Mouse (Mus musculus) 416B (cell line): ENCODE data around the gene Lefty2.
"Not testable (repeated sequence)": the region's sequence is repeated elsewhere in the genome, so short reads cannot be mapped to it uniquely, and the experiment has no call there.

Experiments used
- DNase-seq: peaks from one replicate; pipeline ENCODE4 v3.0.0; 2011; ENCODE audit warnings: low read depth

The Lefty2 gene

DNA sequence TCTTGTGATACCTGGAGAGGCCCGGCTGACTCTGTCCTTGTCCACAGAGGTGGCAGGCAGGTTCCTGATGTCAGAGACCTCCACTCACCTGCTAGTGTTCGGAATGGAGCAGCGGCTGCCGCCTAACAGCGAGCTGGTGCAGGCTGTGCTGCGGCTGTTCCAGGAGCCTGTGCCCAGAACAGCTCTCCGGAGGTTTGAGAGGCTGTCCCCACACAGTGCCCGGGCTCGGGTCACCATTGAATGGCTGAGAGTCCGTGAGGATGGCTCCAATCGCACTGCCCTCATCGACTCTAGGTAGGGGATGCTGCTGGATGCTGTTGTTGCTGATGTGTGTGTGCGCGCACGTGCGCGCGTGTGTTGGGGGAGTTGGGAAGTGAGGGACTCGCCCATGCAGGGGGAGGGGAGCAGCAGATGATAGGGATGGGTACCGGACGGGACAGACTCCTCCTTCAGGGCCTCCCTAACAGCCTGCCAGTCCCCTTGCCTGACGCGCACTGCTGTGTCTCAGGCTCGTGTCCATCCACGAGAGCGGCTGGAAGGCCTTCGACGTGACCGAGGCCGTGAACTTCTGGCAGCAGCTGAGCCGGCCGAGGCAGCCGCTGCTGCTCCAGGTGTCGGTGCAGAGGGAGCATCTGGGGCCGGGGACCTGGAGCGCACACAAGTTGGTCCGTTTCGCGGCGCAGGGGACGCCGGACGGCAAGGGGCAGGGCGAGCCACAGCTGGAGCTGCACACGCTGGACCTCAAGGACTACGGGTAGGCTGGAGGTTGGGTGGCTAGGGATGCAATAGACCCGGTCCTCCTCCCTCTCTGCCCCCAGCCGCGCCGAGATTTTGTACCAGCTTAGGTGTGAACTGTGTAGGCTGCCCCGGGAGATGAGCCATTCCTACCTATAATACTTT lies 1.4 kb downstream of the Lefty2 start:
- not testable (repeated sequence) for DNase-seq

DNA sequence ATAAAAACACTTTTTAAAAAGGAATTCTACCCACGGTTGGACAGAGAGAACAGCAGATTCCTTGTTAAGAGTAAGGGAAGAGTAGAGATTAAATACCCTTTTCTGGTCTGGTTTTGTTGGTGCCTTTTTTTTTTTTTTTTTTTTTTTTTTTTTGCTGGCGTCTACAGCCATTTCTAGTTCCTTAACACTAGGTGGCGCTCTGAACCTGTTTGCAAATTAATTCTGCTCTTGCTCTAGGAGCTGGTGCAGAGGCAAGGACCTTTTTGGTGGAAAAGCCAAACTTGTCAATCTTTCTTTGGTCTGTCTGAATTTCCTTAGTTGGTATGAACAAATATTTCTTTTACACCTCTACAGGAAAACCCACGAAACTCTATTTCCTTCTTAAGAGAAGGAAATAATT lies 8.2 kb downstream of the Lefty2 start:
- DNase-seq: peak; percentile 87

DNA sequence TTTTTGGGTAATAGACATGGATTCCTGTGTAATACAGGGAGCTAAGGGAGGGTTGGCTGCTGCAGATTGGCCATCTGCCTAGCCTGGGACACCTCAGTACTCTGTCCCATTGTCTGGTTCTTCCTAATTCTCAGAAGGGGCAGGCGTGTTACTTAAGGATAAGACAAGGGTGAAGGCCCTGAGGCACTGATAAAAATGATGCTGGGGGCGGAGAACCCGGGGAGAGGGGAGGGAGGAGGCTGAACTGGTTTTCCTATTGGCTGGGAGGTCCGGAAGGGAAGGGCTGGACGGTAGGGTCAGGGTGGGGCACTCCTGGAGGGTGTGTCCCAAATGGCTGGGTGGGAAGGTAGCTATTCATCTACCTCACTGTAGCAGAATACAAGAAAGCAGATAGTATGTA lies 10.0 kb downstream of the Lefty2 start:
- peak; percentile 84 for DNase-seq

DNA sequence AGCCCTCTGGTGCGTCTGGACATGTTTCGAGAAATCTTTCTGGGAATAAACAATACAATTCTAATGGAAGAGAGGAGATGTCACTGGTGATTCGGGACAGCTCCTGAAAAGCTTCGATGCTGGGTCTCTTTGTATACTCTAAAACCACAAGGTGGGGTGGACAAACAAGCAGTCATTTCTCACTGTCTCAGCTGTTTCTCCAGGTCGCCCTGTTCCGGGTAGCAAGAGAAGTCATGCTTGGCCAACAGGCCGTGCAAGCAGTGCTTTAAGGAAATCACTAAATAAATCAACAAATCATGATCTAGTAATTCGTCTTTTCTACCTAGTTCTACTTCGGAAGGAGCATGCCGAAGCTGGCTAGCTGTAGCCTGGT lies 10.7 kb downstream of the Lefty2 start:
- no peak for DNase-seq

DNA sequence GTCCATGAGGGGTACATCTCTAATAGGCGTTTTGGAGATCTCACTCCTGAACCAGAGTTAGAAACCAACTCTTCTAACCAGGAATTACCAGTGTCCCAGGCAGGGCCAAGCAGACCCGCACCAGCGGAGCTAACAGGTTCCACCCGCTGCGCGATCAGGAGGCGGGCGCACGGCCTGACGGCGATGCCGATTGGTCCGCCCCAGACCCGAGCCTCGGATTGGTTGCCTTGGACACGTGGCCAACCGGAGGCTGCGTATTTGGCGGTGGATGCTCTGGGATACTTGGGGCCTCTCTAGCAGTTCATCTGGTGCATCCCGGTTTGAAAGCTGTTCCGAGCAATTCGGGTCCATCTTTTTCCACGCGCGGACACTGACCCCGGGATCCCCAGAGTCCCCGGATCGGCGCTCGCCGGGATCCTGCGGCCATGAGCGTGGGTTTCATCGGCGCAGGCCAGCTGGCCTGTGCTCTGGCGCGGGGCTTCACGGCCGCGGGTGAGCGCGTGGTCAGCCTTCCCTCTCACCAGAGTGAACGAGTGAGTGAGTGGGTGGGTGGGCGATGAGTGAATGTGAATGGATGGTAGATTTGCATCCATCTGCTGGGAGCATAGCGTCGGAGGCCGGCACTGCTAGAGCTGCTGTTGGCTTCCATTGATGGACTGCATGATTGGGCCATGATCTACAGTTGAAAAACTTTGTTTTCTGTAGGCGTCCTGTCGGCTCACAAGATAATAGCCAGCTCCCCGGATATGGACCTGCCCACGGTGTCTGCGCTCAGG lies 11.3 kb downstream of the Lefty2 start, which contains the start of gene Pycr2:
Gene Pycr2, plus strand, starts transcription at position 255 of the 776 bp plus-strand sequence.
- peak; percentile 94 for DNase-seq

DNA sequence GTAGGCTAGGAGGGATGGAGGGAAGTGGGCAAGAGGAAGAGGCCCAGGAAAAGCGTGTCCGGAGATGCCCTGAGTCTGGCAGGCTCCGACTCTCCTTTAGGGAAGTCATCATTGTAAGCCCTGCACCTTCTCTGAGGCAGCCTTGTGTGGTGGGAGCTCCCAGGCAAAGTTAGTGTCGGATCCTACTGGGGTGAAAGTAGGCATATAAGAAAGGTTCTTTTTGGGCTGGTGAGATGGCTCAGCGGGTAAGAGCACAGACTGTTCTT lies 11.8 kb downstream of the Lefty2 start:
- DNase-seq: peak; percentile 36

DNA sequence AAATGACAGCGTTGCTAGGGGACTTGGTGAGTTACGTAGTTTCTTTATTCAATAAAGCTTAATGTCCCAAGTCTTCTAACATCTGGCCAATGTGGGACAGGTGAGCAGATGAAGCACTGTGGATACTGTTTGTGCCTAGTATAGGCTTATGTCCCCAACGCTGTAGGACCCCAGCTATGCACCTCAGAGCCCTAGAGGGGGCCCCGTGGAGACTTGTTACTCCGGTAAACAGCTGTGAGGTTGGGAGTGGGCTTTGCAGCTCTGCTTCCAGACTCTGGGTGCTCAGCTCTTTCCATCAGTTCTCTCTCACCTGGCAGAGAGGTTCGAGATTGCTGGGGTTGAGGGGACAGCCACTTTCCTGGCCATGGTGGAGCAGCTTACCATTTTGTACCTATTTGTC lies 12.4 kb downstream of the Lefty2 start:
- DNase-seq: no peak

DNA sequence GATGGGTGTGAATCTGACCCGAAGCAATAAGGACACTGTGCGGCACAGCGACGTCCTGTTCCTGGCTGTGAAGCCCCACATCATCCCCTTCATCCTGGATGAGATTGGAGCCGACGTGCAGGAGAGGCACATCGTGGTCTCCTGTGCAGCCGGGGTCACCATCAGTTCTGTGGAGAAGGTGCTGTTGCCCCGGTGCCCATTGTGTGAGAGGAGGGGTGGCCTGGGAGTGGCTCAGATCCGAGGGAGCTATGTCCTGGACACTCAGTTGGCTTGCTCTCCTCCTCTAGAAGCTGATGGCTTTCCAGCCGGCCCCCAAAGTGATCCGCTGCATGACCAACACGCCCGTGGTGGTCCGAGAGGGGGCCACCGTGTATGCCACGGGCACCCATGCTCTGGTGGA lies 13.0 kb downstream of the Lefty2 start:
- no peak for DNase-seq

DNA sequence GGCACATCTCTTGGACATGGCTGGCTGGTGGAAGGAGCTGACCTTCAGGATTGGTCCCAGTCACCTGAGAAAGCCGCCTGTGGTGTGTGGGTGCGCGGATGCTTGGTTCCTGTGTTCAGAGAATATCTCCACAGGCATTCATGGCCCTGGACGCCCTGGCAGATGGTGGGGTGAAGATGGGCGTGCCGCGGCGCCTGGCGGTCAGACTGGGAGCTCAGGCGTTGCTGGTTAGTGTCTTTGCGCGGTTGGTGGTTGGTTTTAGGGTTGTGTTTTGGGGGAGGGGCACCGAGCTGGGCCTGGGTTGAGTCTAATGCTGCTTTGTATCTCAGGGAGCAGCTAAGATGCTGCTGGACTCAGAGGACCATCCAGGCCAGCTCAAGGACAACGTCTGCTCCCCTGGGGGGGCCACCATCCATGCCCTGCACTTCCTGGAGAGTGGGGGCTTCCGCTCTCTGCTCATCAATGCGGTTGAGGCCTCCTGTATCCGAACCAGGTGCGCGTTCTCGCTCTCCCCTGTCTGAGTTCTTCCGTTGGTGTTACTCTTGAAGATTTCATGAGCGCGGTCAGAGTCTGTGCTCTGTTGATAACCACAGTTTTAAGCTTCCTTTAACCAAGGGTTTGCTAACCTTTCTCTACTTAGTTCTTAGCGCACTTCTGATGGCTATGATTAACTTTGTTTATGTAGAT lies 13.7 kb downstream of the Lefty2 start:
- no peak for DNase-seq

DNA sequence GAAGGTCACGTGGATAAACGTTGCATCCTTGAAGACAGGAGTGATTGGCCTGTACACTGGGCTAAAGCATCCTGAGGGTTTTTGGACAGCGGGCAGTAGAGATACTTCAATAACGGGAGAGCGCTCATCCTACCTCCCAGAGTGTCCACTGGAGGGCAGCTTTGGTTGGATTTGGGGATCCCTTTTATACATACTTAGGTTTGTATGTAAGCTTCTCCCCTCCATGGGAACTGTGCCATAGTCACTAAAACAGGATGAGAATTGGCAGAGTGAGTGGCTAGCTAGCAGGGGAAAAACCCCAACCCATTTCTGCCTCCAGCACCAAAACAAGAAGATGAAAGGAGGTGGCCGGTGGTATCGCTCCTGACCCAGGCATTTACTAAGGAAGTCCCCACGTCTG lies 18.2 kb downstream of the Lefty2 start:
- DNase-seq: peak; percentile 36

DNA sequence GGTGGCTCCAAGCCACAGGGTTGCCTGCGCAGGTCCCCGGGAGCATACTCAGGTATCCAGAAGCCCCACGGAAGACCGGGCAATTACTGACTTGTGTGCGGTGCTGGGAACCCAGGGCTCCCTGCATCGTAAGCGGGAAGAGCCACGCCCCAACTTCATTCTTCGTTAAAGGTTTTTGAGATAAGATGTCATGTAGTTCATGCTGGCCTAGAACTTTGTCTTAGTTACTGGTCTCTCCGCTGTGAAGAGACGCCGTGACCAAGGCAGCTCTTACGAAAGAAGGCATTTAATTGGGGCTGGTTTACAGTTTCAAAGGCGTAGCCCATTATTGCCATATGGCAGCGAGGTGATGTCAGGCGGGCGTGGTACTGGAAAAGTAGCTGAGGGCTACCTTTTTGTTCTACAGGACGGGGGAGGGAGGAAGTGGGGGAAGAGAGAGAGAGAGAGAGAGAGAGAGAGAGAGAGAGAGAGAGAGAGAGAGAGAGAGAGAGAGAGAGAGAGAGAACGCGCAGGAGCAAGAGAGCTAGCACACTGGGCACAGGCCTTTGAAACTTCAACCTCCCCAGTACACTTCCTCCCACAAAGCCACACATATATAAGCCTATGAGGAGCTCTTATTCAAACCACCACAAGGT lies 18.9 kb downstream of the Lefty2 start:
- DNase-seq: peak; percentile 77

DNA sequence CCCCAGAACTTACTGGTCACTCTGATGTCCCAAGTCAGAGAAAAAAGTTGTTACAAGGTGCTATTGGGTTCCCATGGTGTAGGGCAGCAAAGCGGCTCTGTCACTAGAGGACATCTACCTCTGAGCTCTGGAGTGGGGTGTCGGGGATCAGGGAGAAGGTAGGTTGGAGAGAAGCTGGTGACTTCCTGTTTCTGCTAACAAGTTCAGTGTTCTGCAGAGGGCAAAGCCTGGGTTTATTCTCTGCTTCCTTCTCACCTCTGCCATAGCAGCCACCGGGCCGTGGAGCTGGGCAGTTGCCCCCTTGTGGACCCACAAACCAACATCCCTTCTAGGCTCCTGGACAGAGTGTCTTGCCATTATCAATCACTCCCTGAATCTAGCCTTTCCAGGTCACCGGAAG lies 19.9 kb downstream of the Lefty2 start:
- no peak for DNase-seq

DNA sequence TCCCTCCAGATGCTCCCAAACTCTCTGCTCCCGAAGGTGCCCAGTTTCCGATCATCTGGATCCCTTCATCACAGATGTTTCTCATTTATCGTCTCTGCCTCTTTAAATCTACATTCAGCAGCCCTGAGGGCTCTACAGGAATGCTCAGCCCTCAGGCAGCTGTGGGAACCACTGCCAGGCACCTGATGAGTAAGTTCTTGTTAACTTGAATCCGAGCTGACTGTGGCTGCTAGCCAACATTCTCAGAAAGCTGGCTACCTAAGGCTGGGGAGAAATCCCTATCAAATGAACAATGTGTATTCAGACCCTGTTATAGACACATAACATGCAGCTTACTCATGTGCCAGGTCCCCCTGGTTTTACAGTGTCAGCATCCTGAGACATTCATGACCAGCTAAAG lies 20.9 kb downstream of the Lefty2 start:
- no peak for DNase-seq

DNA sequence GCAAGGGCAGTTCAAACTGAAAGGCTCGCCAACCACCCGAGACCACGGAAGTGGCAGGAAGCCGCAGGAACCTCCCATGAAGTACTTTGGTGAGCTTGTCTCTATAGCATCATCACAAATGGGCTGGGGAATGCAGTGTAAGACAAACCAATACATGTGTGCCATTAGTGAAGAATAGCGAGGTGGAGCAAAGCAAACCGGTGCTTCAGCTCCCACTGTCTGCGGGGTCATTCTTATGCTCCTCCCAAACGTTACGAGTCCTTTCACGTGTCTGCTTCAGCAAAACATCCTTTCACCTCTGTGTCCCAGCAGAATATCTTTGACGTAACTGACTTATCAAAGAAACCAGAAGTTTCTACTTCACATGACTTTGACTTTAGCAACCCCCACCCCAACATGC lies 23.5 kb downstream of the Lefty2 start:
- peak; percentile 41 for DNase-seq

DNA sequence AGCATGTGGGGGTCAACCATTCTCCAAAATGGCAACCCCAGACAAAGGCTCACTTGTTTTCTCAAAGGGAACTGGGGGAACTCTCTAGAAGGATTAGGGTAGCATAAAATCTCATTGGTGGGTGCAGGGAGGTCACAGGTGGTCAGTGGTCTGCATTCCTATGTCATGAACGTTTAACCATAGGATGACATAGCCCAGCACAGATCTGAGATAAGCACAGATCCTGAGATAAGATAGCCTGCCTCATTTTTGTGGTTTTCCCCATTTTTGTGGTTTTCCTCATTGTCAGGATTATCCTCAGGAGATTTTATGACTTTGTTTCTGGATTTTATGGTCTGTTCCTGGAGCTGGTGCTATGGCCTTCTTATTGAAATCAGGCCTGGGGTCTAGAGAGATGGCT lies 24.1 kb downstream of the Lefty2 start:
- DNase-seq: no peak

DNA sequence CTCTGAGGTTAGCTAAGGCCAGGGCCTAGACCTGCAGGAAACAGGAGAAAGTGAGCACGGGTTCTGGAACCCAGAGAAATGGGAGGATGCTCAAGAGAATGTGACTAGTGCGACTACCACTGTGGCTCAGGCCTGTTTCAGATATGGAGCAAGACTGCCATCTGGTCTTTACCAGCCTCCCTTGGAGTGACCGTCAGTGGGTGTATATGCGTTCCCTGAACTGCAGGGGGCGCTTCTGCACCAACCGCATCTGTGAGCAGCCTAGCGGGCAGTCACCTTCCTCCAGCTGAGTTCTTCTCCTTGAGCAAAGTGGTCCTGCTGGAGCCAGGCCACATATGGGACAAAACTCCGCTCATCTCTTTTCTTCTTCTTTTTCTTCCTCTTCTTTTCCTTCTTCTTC lies 26.8 kb downstream of the Lefty2 start:
- peak; percentile 79 for DNase-seq

DNA sequence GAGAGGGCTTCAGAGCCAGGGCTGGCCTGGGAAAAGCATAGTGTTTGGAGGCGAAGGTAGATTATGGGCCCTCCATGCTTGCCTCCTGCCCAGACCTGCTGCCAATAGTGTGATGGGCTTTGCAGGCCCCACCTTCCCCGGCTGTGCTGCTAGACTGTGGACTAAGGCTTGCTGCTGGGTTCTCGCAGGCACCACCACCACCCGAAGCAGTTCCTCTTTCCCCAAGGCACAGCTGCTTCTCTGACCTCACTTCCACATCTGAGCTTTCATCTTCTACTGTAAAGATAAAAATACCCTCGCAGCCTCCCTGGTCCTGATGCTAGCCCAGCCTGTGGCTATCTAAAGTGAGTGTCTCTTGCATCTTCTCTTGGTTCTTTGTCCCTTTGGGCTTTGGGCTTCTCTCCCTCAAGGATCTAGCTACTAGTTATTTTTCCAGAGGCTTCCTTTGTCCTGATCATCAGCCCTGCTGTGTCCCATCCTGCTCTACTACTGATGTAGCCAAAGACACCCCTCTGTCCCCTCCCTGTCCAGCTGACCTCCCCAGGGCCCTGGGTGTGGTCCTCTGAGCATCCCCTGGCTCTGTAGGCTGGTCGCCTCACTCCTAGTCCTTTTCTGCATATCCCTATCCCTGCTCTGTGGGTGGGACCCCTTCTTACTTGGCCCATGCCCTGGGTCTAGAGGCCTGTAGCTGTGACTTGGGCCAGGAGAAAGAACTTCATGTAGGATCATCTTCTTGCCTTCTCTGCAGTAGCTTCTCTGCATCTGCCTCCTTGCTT lies 29.6 kb downstream of the Lefty2 start:
- peak; percentile 67 for DNase-seq

DNA sequence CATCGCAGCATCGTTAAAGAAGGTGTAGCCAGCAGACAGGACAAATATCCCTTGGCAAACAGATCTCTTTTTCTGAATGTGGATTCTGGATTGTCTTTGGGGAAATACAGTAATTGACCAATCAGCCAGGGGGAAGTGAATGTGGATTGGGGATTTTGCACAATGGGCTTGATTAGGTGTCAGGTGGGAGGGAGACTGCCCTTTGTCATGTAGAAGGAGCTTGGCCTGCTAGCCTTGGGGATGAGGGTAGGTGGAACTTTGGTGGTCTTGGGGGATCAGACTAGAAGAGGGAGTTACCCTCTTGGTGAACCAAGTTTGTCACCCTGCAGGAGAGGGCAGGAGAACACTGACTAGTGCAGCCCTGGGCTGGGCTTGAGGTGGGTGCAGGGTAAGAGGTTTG lies 31.8 kb downstream of the Lefty2 start:
- DNase-seq: no peak

DNA sequence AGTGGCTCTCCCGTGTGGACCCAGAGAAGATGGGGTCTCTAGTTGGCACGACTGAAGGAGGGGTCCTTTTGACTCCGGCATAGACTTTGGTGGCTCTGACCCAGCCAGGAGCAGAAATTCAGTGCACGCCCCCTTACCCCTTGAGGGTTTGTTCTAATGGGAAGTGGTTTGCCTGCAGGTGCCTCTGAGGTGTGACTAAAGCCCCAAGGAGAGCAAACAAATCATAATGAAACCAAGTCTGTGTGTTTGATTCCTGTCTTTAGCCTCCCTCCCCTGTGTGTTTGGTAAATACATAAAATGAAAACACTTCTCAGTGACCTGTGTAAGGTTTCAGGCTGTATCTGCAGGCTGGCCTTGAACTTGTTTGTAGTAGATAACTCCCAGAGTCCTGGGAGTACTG lies 33.4 kb downstream of the Lefty2 start:
- no peak for DNase-seq

DNA sequence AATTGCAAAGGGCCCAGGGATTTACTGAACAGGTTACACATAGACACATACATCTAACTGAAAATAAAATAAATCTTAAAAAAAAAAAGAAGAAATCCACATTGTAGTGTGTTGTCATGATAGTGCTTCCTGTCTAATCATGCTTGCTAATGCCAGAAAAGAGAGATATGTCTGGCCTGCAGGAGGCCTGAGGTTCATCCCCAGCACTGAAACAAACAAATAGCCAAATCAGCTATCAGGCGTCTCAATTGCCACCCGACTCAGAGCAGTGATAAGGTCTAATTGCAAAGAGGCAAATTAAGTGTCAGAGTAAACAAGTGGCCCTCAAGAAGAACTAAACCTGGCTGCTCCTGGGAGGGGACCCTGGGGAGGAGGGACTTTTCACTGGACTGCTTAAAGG lies 36.7 kb downstream of the Lefty2 start:
- no peak for DNase-seq

DNA sequence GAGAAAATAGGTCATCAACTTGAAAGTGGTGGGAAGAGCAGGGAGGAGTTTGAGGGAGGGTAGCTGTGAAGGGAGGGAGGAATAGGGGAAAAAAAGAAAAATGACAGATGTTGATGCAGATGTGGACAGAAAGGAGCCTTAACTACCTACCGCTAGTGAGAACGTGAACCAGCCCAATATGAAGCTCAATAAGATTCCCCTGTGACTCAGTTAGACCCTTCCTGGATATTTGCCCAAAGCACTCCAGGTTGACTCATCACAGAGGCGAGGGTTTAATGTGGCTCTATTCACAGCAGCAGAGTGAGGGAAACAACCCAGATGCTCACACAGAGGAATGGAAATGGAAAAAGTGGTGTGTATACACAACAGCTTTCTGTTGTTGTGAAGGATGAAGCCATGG lies 38.2 kb downstream of the Lefty2 start:
- DNase-seq: peak; percentile 70

DNA sequence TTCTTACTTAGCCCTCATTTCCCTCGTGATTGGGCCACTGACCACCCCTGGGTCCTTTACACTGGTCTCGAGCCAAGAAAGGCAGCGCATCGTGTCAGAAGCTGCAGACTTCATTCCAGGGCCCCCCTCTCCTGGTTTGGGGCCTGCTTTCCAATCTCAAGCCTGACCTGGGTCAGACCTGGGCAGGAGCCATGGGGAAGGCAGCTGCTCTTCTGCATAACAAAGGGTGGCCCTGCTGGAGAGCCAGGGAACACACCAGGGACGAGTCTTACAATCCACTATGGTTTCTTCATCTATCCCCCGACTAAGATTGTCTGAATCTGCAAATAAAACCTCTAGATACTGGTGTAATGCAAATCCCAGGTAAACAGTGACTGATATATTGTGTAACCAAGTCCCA lies 40.8 kb downstream of the Lefty2 start:
- DNase-seq: no peak
